Mouse (Mus musculus) kidney, postnatal 4 days (tissue): ENCODE results near the gene Rad21l.

ENCODE experiments used
- DNase-seq, 2 experiments: peaks; one replicate each; pipeline ENCODE4 v3.0.0; 2021; ENCODE audit warnings: mixed read lengths in 2 of 2

Rad21l gene

GRCm38 (mm10) chr2:151668433-151668832 is at the start of gene Rad21l:
Rad21l (minus strand) TSS chr2:151668533.
- DNase-seq: no peak

GRCm38 (mm10) chr2:151716318-151717055 is 48.2 kb upstream of the Rad21l start:
- peak in 1 of 2 experiments; percentile 18 for DNase-seq

GRCm38 (mm10) chr2:151715526-151715925 is 47.2 kb upstream of the Rad21l start:
- DNase-seq: no peak

GRCm38 (mm10) chr2:151712647-151713046 is 44.3 kb upstream of the Rad21l start:
- DNase-seq: peak; percentile 80 to 82

- DNase-seq: no peak
Observed at GRCm38 (mm10) chr2:151702851-151703190, 34.5 kb upstream of the Rad21l start.

- DNase-seq: peak; percentile 60 to 66
Observed at GRCm38 (mm10) chr2:151702146-151702850, 34.0 kb upstream of the Rad21l start.

- no peak for DNase-seq
Observed at GRCm38 (mm10) chr2:151701231-151702145, 33.2 kb upstream of the Rad21l start, which contains the start of gene Tmem74b. Tmem74b (plus strand) TSS chr2:151702008.

- DNase-seq: no peak
Observed at GRCm38 (mm10) chr2:151682976-151683375, 14.6 kb upstream of the Rad21l start.

- DNase-seq: peak; percentile 44 to 55
Observed at GRCm38 (mm10) chr2:151682357-151682756, 14.0 kb upstream of the Rad21l start.

GRCm38 (mm10) chr2:151676234-151676633 is 7.9 kb upstream of the Rad21l start:
- DNase-seq: no peak

- DNase-seq: no peak
Observed at GRCm38 (mm10) chr2:151670968-151671329, 2.6 kb upstream of the Rad21l start.

GRCm38 (mm10) chr2:151670026-151670967 is 2.0 kb upstream of the Rad21l start:
- peak; percentile 11 to 12 for DNase-seq

GRCm38 (mm10) chr2:151652053-151652452 is 16.3 kb downstream of the Rad21l start:
- DNase-seq: no peak

GRCm38 (mm10) chr2:151636015-151636402 is 32.3 kb downstream of the Rad21l start:
- no peak for DNase-seq

- no peak for DNase-seq
Observed at GRCm38 (mm10) chr2:151635362-151636014, 32.8 kb downstream of the Rad21l start.

GRCm38 (mm10) chr2:151634903-151635302 is 33.4 kb downstream of the Rad21l start:
- DNase-seq: no peak

GRCm38 (mm10) chr2:151632982-151633381 is 35.4 kb downstream of the Rad21l start:
- DNase-seq: no peak

GRCm38 (mm10) chr2:151632159-151632814 is 36.0 kb downstream of the Rad21l start, which contains the start of gene Snph:
Snph (minus strand) TSS chr2:151632593.
- peak; percentile 69 to 78 for DNase-seq

- DNase-seq: no peak
Observed at GRCm38 (mm10) chr2:151631406-151632158, 36.8 kb downstream of the Rad21l start.

GRCm38 (mm10) chr2:151629310-151629709 is 39.0 kb downstream of the Rad21l start:
- no peak for DNase-seq
